Comparison of ENCODE assay signal across 20 mouse cellular contexts in genomic region chr5:110467725-110468124, GRCm38 (mm10). TPM values are rescaled to one million over a fixed set of nuclear protein-coding genes. Genes with fewer than 3 reads are reported as not detected.
DNase-seq lines count a peak whose midpoint lies in the region; ATAC-seq and TF ChIP-seq lines count a peak whose summit lies in the region.
"Had no signal": no experiment of that assay in that cellular context is flagged by ENCODE, and none has a peak within 500 bp of the region (broad histone marks: within the 10 kb centered on the region; RNA-seq: fewer than 3 reads in every experiment).

No protein-coding gene starts in this region.

- in situ Hi-C loops in ES-E14 (cut with MboI; ENCODE audit: low sequenced_read_pairs in 2 of 2, unreplicated experiment in 2 of 2), result no loop called here

- DNase-seq in frontal cortex, postnatal 25 days (ENCODE audit: low spot score in 2 of 2), result no peak
- peak; percentile 69 for DNase-seq in midbrain, embryonic 11.5 days (ENCODE audit: low spot score, missing footprints)
- no peak for DNase-seq in midbrain, postnatal 0 days (ENCODE audit: low spot score)
- no peak for DNase-seq in ES-E14 (ENCODE audit: low read depth, low spot score)
- DNase-seq: adrenal gland, postnatal 10 days; B cell, adult 2 months; cerebellum, adult 11 months; cerebellum, postnatal 25 days had no signal

- WGBS in midbrain, embryonic 11.5 days, result 76% methylated on average over 6 of the region's 6 CpGs
- WGBS in midbrain, postnatal 0 days, result 83% methylated on average over 6 of the region's 6 CpGs
- 72% methylated on average over 6 of the region's 6 CpGs for WGBS in intestine, embryonic 15.5 days

- H3K4me1 ChIP-seq in midbrain, embryonic 11.5 days (ENCODE audit: control insufficient read depth, insufficient read depth, low read length), result peaks cover 11% of the 10 kb centered on the region
- H3K4me1 ChIP-seq in midbrain, postnatal 0 days (ENCODE audit: insufficient read depth, low read length), result peaks cover 3% of the 10 kb centered on the region; the same call in 1 of the 2 replicates
- H3K4me1 ChIP-seq in E14TG2a.4 (replicated peaks; ENCODE audit: low read depth, low read length) (peaks cover 75% of the 10 kb centered on the region), ES-E14 (ENCODE audit: control insufficient read depth in 2 of 2, insufficient read depth in 2 of 2, low read length in 2 of 2, poor library complexity in 1 of 2) (peaks cover 16 to 47% of the 10 kb centered on the region in 2 experiments)
- H3K4me1 ChIP-seq in intestine, embryonic 15.5 days (replicated peaks), result no peaks in the 10 kb centered on the region

- no peaks in the 10 kb centered on the region for H3K9me3 ChIP-seq in midbrain, embryonic 11.5 days (ENCODE audit: control insufficient read depth, low read length)
- H3K9me3 ChIP-seq in midbrain, postnatal 0 days (ENCODE audit: low read length), result no peaks in the 10 kb centered on the region
- H3K9me3 ChIP-seq in E14TG2a.4 (ENCODE audit: low read length) (no peaks in the 10 kb centered on the region), ES-E14 (ENCODE audit: control insufficient read depth, insufficient read depth, low read depth, low read length) (no peaks in the 10 kb centered on the region)
- H3K9me3 ChIP-seq in intestine, embryonic 15.5 days, result no peaks in the 10 kb centered on the region
- H3K9me3 ChIP-seq: embryonic facial prominence, embryonic 13.5 days; forebrain, embryonic 13.5 days; G1E; hindbrain, embryonic 12.5 days; hindbrain, embryonic 15.5 days had no signal

- no peak overlapping the region for H3K27ac ChIP-seq in midbrain, embryonic 11.5 days (ENCODE audit: low read depth, low read length)
- H3K27ac ChIP-seq in midbrain, postnatal 0 days (ENCODE audit: low read depth, low read length), result no peak overlapping the region
- H3K27ac ChIP-seq in ES-E14 (ENCODE audit: insufficient read depth, low read depth, low read length, poor library complexity, severe bottlenecking), result peak overlapping the region; percentile 95
- no peak overlapping the region for H3K27ac ChIP-seq in intestine, embryonic 15.5 days
- H3K27ac ChIP-seq: embryonic facial prominence, embryonic 13.5 days had no signal

- ATAC-seq in frontal cortex, adult (ENCODE audit: low TSS enrichment), result peak; percentile 80
- no peak for ATAC-seq in midbrain, embryonic 11.5 days (ENCODE audit: low FRiP score)
- no peak for ATAC-seq in midbrain, postnatal 0 days (ENCODE audit: low FRiP score)
- no peak for ATAC-seq in intestine, embryonic 15.5 days
- ATAC-seq: Patski had no signal

- no peaks in the 10 kb centered on the region for H3K36me3 ChIP-seq in midbrain, embryonic 11.5 days (ENCODE audit: control insufficient read depth, insufficient read depth, low read length)
- no peaks in the 10 kb centered on the region for H3K36me3 ChIP-seq in midbrain, postnatal 0 days (ENCODE audit: insufficient read depth, low read length)
- H3K36me3 ChIP-seq in E14TG2a.4 (ENCODE audit: insufficient read depth, low read length), result peaks cover 20% of the 10 kb centered on the region
- H3K36me3 ChIP-seq in ES-E14 (ENCODE audit: control insufficient read depth, insufficient read depth, low read length, poor library complexity, severe bottlenecking), result no peaks in the 10 kb centered on the region
- H3K36me3 ChIP-seq in intestine, embryonic 15.5 days, result no peaks in the 10 kb centered on the region
- H3K36me3 ChIP-seq: embryonic facial prominence, embryonic 13.5 days; G1E; hindbrain, embryonic 12.5 days; hindbrain, embryonic 15.5 days had no signal

- TF ChIP-seq CTCF in midbrain, postnatal 0 days (IDR thresholded peaks at IDR 0.05), result no peak
- TF ChIP-seq CTCF in E14TG2a.4 (conservative IDR thresholded peaks at IDR 0.05; ENCODE audit: low read length), result no peak

- no peak overlapping the region for H3K4me3 ChIP-seq in midbrain, embryonic 11.5 days (ENCODE audit: low read depth, low read length)
- no peak overlapping the region for H3K4me3 ChIP-seq in midbrain, postnatal 0 days (ENCODE audit: low read depth, low read length)
- H3K4me3 ChIP-seq in E14TG2a.4 (replicated peaks; ENCODE audit: low read length) (peak overlapping the region; percentile 79), ES-E14 (ENCODE audit: insufficient read depth in 1 of 2, low read depth in 1 of 2, low read length in 2 of 2, poor library complexity in 1 of 2, severe bottlenecking in 1 of 2) (peak overlapping the region; percentile 64 to 68)
- H3K4me3 ChIP-seq in intestine, embryonic 15.5 days (replicated peaks), result no peak overlapping the region
- H3K4me3 ChIP-seq: embryonic facial prominence, embryonic 13.5 days; erythroblast, embryonic 14.5 days; forebrain, embryonic 13.5 days; hindbrain, embryonic 12.5 days; hindbrain, embryonic 15.5 days had no signal

- no peak overlapping the region for H3K4me2 ChIP-seq in midbrain, embryonic 11.5 days
- no peak overlapping the region for H3K4me2 ChIP-seq in midbrain, postnatal 0 days (ENCODE audit: low read depth, low read length, poor library complexity, severe bottlenecking)
- no peak overlapping the region for H3K4me2 ChIP-seq in intestine, embryonic 15.5 days (replicated peaks)
- H3K4me2 ChIP-seq: embryonic facial prominence, embryonic 13.5 days; forebrain, embryonic 13.5 days; heart, embryonic 11.5 days; hindbrain, embryonic 12.5 days; hindbrain, embryonic 15.5 days had no signal

- H3K9ac ChIP-seq in midbrain, embryonic 11.5 days (ENCODE audit: low read length), result no peak overlapping the region
- H3K9ac ChIP-seq in midbrain, postnatal 0 days (replicated peaks; ENCODE audit: low read length, poor library complexity, severe bottlenecking), result no peak overlapping the region
- peak overlapping the region; percentile 74 for H3K9ac ChIP-seq in ES-E14 (ENCODE audit: insufficient read depth, low read depth, low read length, poor library complexity, severe bottlenecking)
- H3K9ac ChIP-seq in intestine, embryonic 15.5 days, result no peak overlapping the region
- H3K9ac ChIP-seq: embryonic facial prominence, embryonic 13.5 days; forebrain, embryonic 13.5 days; hindbrain, embryonic 12.5 days; hindbrain, embryonic 15.5 days had no signal

- H3K27me3 ChIP-seq in midbrain, embryonic 11.5 days (ENCODE audit: control insufficient read depth, insufficient read depth, low read length), result 0 out of 2 replicates have a peak, but pooled peaks cover 3% of the 10 kb centered on the region
- H3K27me3 ChIP-seq in midbrain, postnatal 0 days (ENCODE audit: insufficient read depth, low read length), result no peaks in the 10 kb centered on the region
- no peaks in the 10 kb centered on the region for H3K27me3 ChIP-seq in E14TG2a.4 (ENCODE audit: insufficient read depth, low read length)
- no peaks in the 10 kb centered on the region for H3K27me3 ChIP-seq in intestine, embryonic 15.5 days (replicated peaks)
- H3K27me3 ChIP-seq: CH12.LX; embryonic facial prominence, embryonic 13.5 days; forebrain, embryonic 13.5 days; hindbrain, embryonic 12.5 days; hindbrain, embryonic 15.5 days; Patski had no signal

TF ChIP-seq in ES-E14, 5 proteins besides CTCF, POLR2A, EP300 and RAD21:
- TF ChIP-seq ZNF384 (IDR thresholded peaks at IDR 0.05; ENCODE audit: low read depth, low read length) (no peak), MAFK (IDR thresholded peaks at IDR 0.05; ENCODE audit: insufficient read depth, low read depth, low read length) (no peak), ZC3H11A (IDR thresholded peaks at IDR 0.05; ENCODE audit: borderline replicate concordance, low read depth, low read length) (no peak), HCFC1 (IDR thresholded peaks at IDR 0.05; ENCODE audit: borderline replicate concordance, insufficient read depth, low read length) (no peak), CHD2 (IDR thresholded peaks at IDR 0.05; ENCODE audit: low read depth, low read length) (no peak)

RNA-seq across cellular contexts. Expression of gene Fbrsl1, which starts 19.4 kb away (rescaled TPM):
- polyA plus RNA-seq in midbrain, embryonic 11.5 days (2014; fragmentation: Nextera tagmentation; extraction: Ambion mirVana), result 11.3 and 14.9 TPM in 2 replicates
- 32.8 and 36.2 TPM in 2 replicates for total RNA-seq in midbrain, postnatal 0 days (2014; rRNA removed)
- 14.7 and 20.3 TPM in 2 replicates for polyA plus RNA-seq in midbrain, postnatal 0 days (2015; fragmentation: Nextera tagmentation; extraction: Ambion mirVana)
- total RNA-seq in ES-E14 (2012; rRNA removed), result 44.4 and 51.7 TPM in 2 replicates
- polyA plus RNA-seq in intestine, embryonic 15.5 days (2015; fragmentation: Nextera tagmentation; extraction: Ambion mirVana), result 9.6 and 11.2 TPM in 2 replicates

Comparison
In these comparisons a context has a peak if more than half of its experiments do, and no peak if none do; other contexts are left out.
1. H3K4me3 ChIP-seq: peak in E14TG2a.4 (single experiment) and ES-E14 (2 of 2); none in midbrain, embryonic 11.5 days (single experiment), midbrain, postnatal 0 days (single experiment) and intestine, embryonic 15.5 days (single experiment).